Mouse (Mus musculus): ENCODE measurements at regions not wholly inside any gene's neighbourhood (a gene's known extent, or its start where the extent isn't known, plus 50 kb on each side); places are given as distances from the start of the nearest gene placed in this dataset.

GRCm38 (mm10) chr1:46963973-46964727 lies 71.5 kb upstream of the Slc39a10 start:
- peak overlapping the region; percentile 93 for H3K27ac ChIP-seq
- intact Hi-C loops (cut with DNase I), result loop anchor here (1.0 to 10.0 kb wide), 3 partner anchors 27 to 521 kb away; no protein-coding TSS in a partner anchor
- no peak for TF ChIP-seq CTCF (IDR thresholded peaks at IDR 0.05)
- H3K4me3 ChIP-seq, result no peak overlapping the region
- no peak for DNase-seq (ENCODE audit: extremely low spot score in 1 of 2, low spot score in 2 of 2)

Small RNA genes lying in the stretch of these regions (microRNA-seq; reads per million reads assigned to microRNA genes)
- gene Mir6350, result 0 reads per million in 2 experiments
